Mouse (Mus musculus) urinary bladder, postnatal 25 days (tissue): ENCODE results near the gene Dlg2.

Source experiments
- DNase-seq: peaks from one replicate; pipeline ENCODE4 v3.0.0; 2022; ENCODE audit warnings: low spot score

Gene Dlg2

GRCm38 (mm10) chr7:90539481-90540402, 63.3 kb downstream of the Dlg2 start:
- DNase-seq, result no peak

GRCm38 (mm10) chr7:90540811-90541323, 64.4 kb downstream of the Dlg2 start:
- no peak for DNase-seq

GRCm38 (mm10) chr7:90553399-90553798, 76.9 kb downstream of the Dlg2 start:
- no peak for DNase-seq

- no peak for DNase-seq
These were observed 77.9 kb downstream of the Dlg2 start for GRCm38 (mm10) chr7:90554421-90554820.

- DNase-seq, result no peak
These were observed 92.7 kb downstream of the Dlg2 start for GRCm38 (mm10) chr7:90569130-90569529.

- DNase-seq, result no peak
These were observed 111.3 kb downstream of the Dlg2 start for GRCm38 (mm10) chr7:90587795-90588194.

- DNase-seq, result no peak
These were observed 111.8 kb downstream of the Dlg2 start for GRCm38 (mm10) chr7:90588318-90588717.

GRCm38 (mm10) chr7:90609764-90610163, 133.3 kb downstream of the Dlg2 start:
- DNase-seq, result no peak

- no peak for DNase-seq
These were observed 154.1 kb downstream of the Dlg2 start for GRCm38 (mm10) chr7:90630546-90630945.

- no peak for DNase-seq
These were observed 173.0 kb downstream of the Dlg2 start for GRCm38 (mm10) chr7:90649512-90649911.

GRCm38 (mm10) chr7:90651128-90651527, 174.7 kb downstream of the Dlg2 start:
- no peak for DNase-seq

GRCm38 (mm10) chr7:90651611-90652010, 175.1 kb downstream of the Dlg2 start:
- no peak for DNase-seq

- no peak for DNase-seq
These were observed 182.1 kb downstream of the Dlg2 start for GRCm38 (mm10) chr7:90658593-90658992.

GRCm38 (mm10) chr7:90694050-90694449, 217.6 kb downstream of the Dlg2 start:
- no peak for DNase-seq

- no peak for DNase-seq
These were observed 219.9 kb downstream of the Dlg2 start for GRCm38 (mm10) chr7:90696181-90696950.

GRCm38 (mm10) chr7:90703163-90703852, 226.8 kb downstream of the Dlg2 start:
- no peak for DNase-seq

GRCm38 (mm10) chr7:90703951-90704350, 227.5 kb downstream of the Dlg2 start:
- no peak for DNase-seq

- no peak for DNase-seq
These were observed 257.6 kb downstream of the Dlg2 start for GRCm38 (mm10) chr7:90734086-90734485.

GRCm38 (mm10) chr7:90736369-90736768, 259.9 kb downstream of the Dlg2 start:
- no peak for DNase-seq

- no peak for DNase-seq
These were observed 272.2 kb downstream of the Dlg2 start for GRCm38 (mm10) chr7:90748636-90749035.

GRCm38 (mm10) chr7:90787945-90788344, 311.5 kb downstream of the Dlg2 start:
- DNase-seq, result no peak

- no peak for DNase-seq
These were observed 315.1 kb downstream of the Dlg2 start for GRCm38 (mm10) chr7:90791522-90791921.
